Mouse (Mus musculus) midbrain, embryonic 15.5 days (tissue): ENCODE data around the gene Tlr3. TPM values are rescaled to one million over a fixed set of nuclear protein-coding genes. Genes with fewer than 3 reads are reported as not detected.

ENCODE experiments used
- ATAC-seq: fragments of 200-750 bp; cut with Nextera tagmentation; replicated peaks from 2 replicates; pipeline ENCODE4 v1.8.0; 2017; ENCODE audit warnings: moderate TSS enrichment
- H3K27ac ChIP-seq: fragments of 300-500 bp; sonication (generic); 2 replicates; pipeline ENCODE4 v1.5.1; 2015; ENCODE audit warnings: mild to moderate bottlenecking, inconsistent platforms
- H3K27me3 ChIP-seq: fragments of 300-500 bp; sonication (generic); replicated peaks from 2 replicates; pipeline ENCODE4 v1.6.1; 2015; ENCODE audit warnings: inconsistent platforms
- H3K36me3 ChIP-seq: fragments of 300-500 bp; sonication (generic); replicated peaks from 2 replicates; pipeline ENCODE4 v1.6.1; 2015; ENCODE audit warnings: inconsistent platforms
- H3K4me1 ChIP-seq: fragments of 300-500 bp; sonication (generic); 2 replicates; pipeline ENCODE4 v1.6.1; 2015; ENCODE audit warnings: inconsistent platforms
- H3K4me2 ChIP-seq: fragments of 300-500 bp; sonication (generic); 2 replicates; pipeline ENCODE4 v1.6.1; 2015; ENCODE audit warnings: inconsistent platforms, mild to moderate bottlenecking, moderate library complexity
- H3K4me3 ChIP-seq: fragments of 300-500 bp; sonication (generic); 2 replicates; pipeline ENCODE4 v1.5.1; 2015; ENCODE audit warnings: mild to moderate bottlenecking, inconsistent platforms
- H3K9ac ChIP-seq: fragments of 300-500 bp; sonication (generic); 2 replicates; pipeline ENCODE4 v1.6.1; 2015; ENCODE audit warnings: mild to moderate bottlenecking, inconsistent platforms
- H3K9me3 ChIP-seq: fragments of 300-500 bp; sonication (generic); 2 replicates; pipeline ENCODE4 v1.6.1; 2016; ENCODE audit warnings: inconsistent platforms
- WGBS: fragments of 180-500 bp; shearing (Covaris S2); methylation state at CpG from one replicate; pipeline ENCODE4 v1.1.7; 2015; ENCODE audit warnings: mixed read lengths; 5-methylcytosine and 5-hydroxymethylcytosine counted together
- polyA plus RNA-seq: library from polyadenylated mRNA; unstranded; fragments of >200 nt; fragmentation: Nextera tagmentation; extraction: Ambion mirVana; gene quantifications from 2 replicates; pipeline ENCODE4 v1.2.1, GENCODE M21; 2015

The Tlr3 gene
- polyA plus RNA-seq, 1 experiment from 2014 or later, result 1.3 TPM

- Histone ChIP-seq H3K9ac (peak overlapping the region; percentile 52), H3K9me3 (no peaks in the 10 kb centered on the region), H3K4me2 (peak overlapping the region; percentile 92), H3K4me3 (peak overlapping the region; percentile 46), H3K27ac (no peak overlapping the region), H3K27me3 (no peaks in the 10 kb centered on the region), H3K36me3 (no peaks in the 10 kb centered on the region), H3K4me1 (peaks cover 14% of the 10 kb centered on the region)
- WGBS, result 2% methylated on average over 38 of the region's 38 CpGs
- peak; percentile 72 for ATAC-seq
Observed at GRCm38 (mm10) chr8:45381075-45381962, 29.6 kb downstream of the Tlr3 start.

- H3K27me3 ChIP-seq, result no peaks in the 10 kb centered on the region
- peak overlapping the region; percentile 46; the same call in 1 of the 2 replicates for H3K4me3 ChIP-seq
- H3K9ac ChIP-seq, result no peak overlapping the region
- whole genome bisulfite sequencing, result 17% methylated on average over 4 of the region's 4 CpGs
- peaks cover 14% of the 10 kb centered on the region for H3K4me1 ChIP-seq
- H3K9me3 ChIP-seq, result no peaks in the 10 kb centered on the region
- H3K36me3 ChIP-seq, result no peaks in the 10 kb centered on the region
- H3K27ac ChIP-seq, result no peak overlapping the region
- H3K4me2 ChIP-seq, result peak overlapping the region; percentile 92; the same call in 1 of the 2 replicates
- no peak for ATAC-seq
Observed at GRCm38 (mm10) chr8:45380598-45380997, 30.3 kb downstream of the Tlr3 start.

GRCm38 (mm10) chr8:45374071-45374470, 36.8 kb downstream of the Tlr3 start:
- Histone ChIP-seq H3K4me3 (no peak overlapping the region), H3K9me3 (no peaks in the 10 kb centered on the region), H3K9ac (no peak overlapping the region), H3K4me1 (no peaks in the 10 kb centered on the region), H3K27me3 (no peaks in the 10 kb centered on the region), H3K27ac (no peak overlapping the region), H3K4me2 (no peak overlapping the region), H3K36me3 (no peaks in the 10 kb centered on the region)
- 81% methylated on average over 3 of the region's 3 CpGs for WGBS
- no peak for ATAC-seq

- H3K9me3 ChIP-seq, result no peaks in the 10 kb centered on the region
- no peaks in the 10 kb centered on the region for H3K36me3 ChIP-seq
- no peak overlapping the region for H3K4me3 ChIP-seq
- no peak overlapping the region for H3K27ac ChIP-seq
- no peak overlapping the region for H3K4me2 ChIP-seq
- 91% methylated on average over 1 of the region's 1 CpGs for WGBS
- no peaks in the 10 kb centered on the region for H3K4me1 ChIP-seq
- H3K9ac ChIP-seq, result no peak overlapping the region
- H3K27me3 ChIP-seq, result no peaks in the 10 kb centered on the region
- no peak for ATAC-seq
Observed at GRCm38 (mm10) chr8:45367154-45367553, 43.7 kb downstream of the Tlr3 start.

GRCm38 (mm10) chr8:45363220-45363619, 47.7 kb downstream of the Tlr3 start:
- Histone ChIP-seq H3K27ac (no peak overlapping the region), H3K4me1 (peaks cover 3% of the 10 kb centered on the region; the same call in 1 of the 2 replicates), H3K27me3 (no peaks in the 10 kb centered on the region), H3K36me3 (no peaks in the 10 kb centered on the region), H3K4me3 (no peak overlapping the region), H3K4me2 (no peak overlapping the region), H3K9ac (no peak overlapping the region), H3K9me3 (no peaks in the 10 kb centered on the region)
- 89% methylated on average over 1 of the region's 1 CpGs for WGBS
- ATAC-seq, result no peak

GRCm38 (mm10) chr8:45362323-45362722, 48.6 kb downstream of the Tlr3 start:
- H3K9me3 ChIP-seq, result no peaks in the 10 kb centered on the region
- WGBS, result 54% methylated on average over 6 of the region's 6 CpGs
- no peaks in the 10 kb centered on the region for H3K36me3 ChIP-seq
- no peaks in the 10 kb centered on the region for H3K27me3 ChIP-seq
- no peak overlapping the region for H3K27ac ChIP-seq
- no peak overlapping the region for H3K4me3 ChIP-seq
- H3K4me1 ChIP-seq, result peaks cover 11% of the 10 kb centered on the region
- no peak overlapping the region for H3K4me2 ChIP-seq
- H3K9ac ChIP-seq, result no peak overlapping the region
- no peak for ATAC-seq

- peak; percentile 18; the same call in 1 of the 2 replicates for ATAC-seq
- 0 out of 2 replicates have a peak overlapping the region, but pooled peaks have one; percentile 87 for H3K9ac ChIP-seq
- 85% methylated on average over 6 of the region's 6 CpGs for WGBS
- H3K4me1 ChIP-seq, result peaks cover 11% of the 10 kb centered on the region
- no peak overlapping the region for H3K27ac ChIP-seq
- no peaks in the 10 kb centered on the region for H3K27me3 ChIP-seq
- H3K4me3 ChIP-seq, result no peak overlapping the region
- H3K4me2 ChIP-seq, result peak overlapping the region; percentile 91
- H3K36me3 ChIP-seq, result no peaks in the 10 kb centered on the region
- no peaks in the 10 kb centered on the region for H3K9me3 ChIP-seq
Observed at GRCm38 (mm10) chr8:45359091-45359605, 51.7 kb downstream of the Tlr3 start.

- Histone ChIP-seq H3K4me1 (peaks cover 11% of the 10 kb centered on the region), H3K9ac (peak overlapping the region; percentile 87), H3K27me3 (no peaks in the 10 kb centered on the region), H3K27ac (peak overlapping the region; percentile 66; the same call in 1 of the 2 replicates), H3K4me2 (peak overlapping the region; percentile 91), H3K4me3 (peak overlapping the region; percentile 72), H3K36me3 (no peaks in the 10 kb centered on the region), H3K9me3 (no peaks in the 10 kb centered on the region)
- peak; percentile 91 for ATAC-seq
- WGBS, result 3% methylated on average over 49 of the region's 49 CpGs
Observed at GRCm38 (mm10) chr8:45358132-45358918, 52.6 kb downstream of the Tlr3 start.

- H3K9me3 ChIP-seq, result no peaks in the 10 kb centered on the region
- ATAC-seq, result no peak
Observed at GRCm38 (mm10) chr8:45355809-45356208, 55.1 kb downstream of the Tlr3 start.

More at GRCm38 (mm10) chr8:45355809-45356208, 55.1 kb downstream of the Tlr3 start:
- H3K4me3 ChIP-seq, result no peak overlapping the region
- H3K27ac ChIP-seq, result no peak overlapping the region
- H3K36me3 ChIP-seq, result no peaks in the 10 kb centered on the region
- WGBS, result 82% methylated on average over 6 of the region's 6 CpGs
- no peak overlapping the region for H3K4me2 ChIP-seq
- H3K9ac ChIP-seq, result no peak overlapping the region
- H3K4me1 ChIP-seq, result peaks cover 11% of the 10 kb centered on the region
- H3K27me3 ChIP-seq, result no peaks in the 10 kb centered on the region

Other genes starting within 250 kb of the Tlr3 start
- not detected in 2 replicates for gene F11, start 149.0 kb downstream of the Tlr3 start, polyA plus RNA-seq
- gene Klkb1, start 116.2 kb downstream of the Tlr3 start, polyA plus RNA-seq, result 0.03 TPM in 1 of 2 replicates, not detected in the other
- not detected in 2 replicates for gene Gm45753, start 102.6 kb downstream of the Tlr3 start, polyA plus RNA-seq
- 1.3 and 1.8 TPM in 2 replicates for gene Cyp4v3, start 77.9 kb downstream of the Tlr3 start, polyA plus RNA-seq
- gene Fam149a, start 28.8 kb downstream of the Tlr3 start, polyA plus RNA-seq, result 9.9 and 11.4 TPM in 2 replicates
- gene Sorbs2, start 96.7 kb upstream of the Tlr3 start, polyA plus RNA-seq, result 56.8 and 65.1 TPM in 2 replicates